Mouse (Mus musculus) thymus, adult 2 months (tissue): ENCODE data around the gene Dcaf8.

Experiments used
- CTCF ChIP-seq: fragments of 200-500 bp; IDR thresholded peaks from 2 replicates; pipeline ENCODE4 v1.5.1; 2012; ENCODE audit warnings: mild to moderate bottlenecking, control low read depth, low read length, moderate library complexity, borderline replicate concordance; ENCODE audit not compliant: control insufficient read depth, poor library complexity, insufficient read depth; ENCODE audit errors: extremely low read depth
- POLR2A ChIP-seq: fragments of 200-500 bp; IDR thresholded peaks from 2 replicates; pipeline ENCODE4 v1.6.1; 2012; ENCODE audit warnings: mild to moderate bottlenecking, low read length, control low read depth, moderate library complexity; ENCODE audit not compliant: control insufficient read depth, poor library complexity, insufficient read depth; ENCODE audit errors: extremely low read depth

- TF ChIP-seq CTCF (no peak), POLR2A (no peak)
These were observed 57.2 kb downstream of the Dcaf8 start for GRCm38 (mm10) chr1:172204814-172205740.
